Mouse (Mus musculus): ENCODE data around the gene Dffa. TPM values are rescaled to one million over a fixed set of nuclear protein-coding genes. Genes with fewer than 3 reads are reported as not detected.
"Not testable (repeated sequence)": the region's sequence is repeated elsewhere in the genome, so short reads cannot be mapped to it uniquely, and the experiment has no call there.

Gene Dffa
- polyA plus RNA-seq, 1 experiment from 2014 or later: 25.7 TPM

- DNase-seq (ENCODE audit: low spot score) (no peak), ATAC-seq (ENCODE audit: insufficient number of reproducible peaks, low FRiP score, low TSS enrichment, low read depth) (no peak)
- Histone ChIP-seq H3K27me3 (ENCODE audit: control insufficient read depth, insufficient read depth, low read length) (no peaks in the 10 kb centered on the region), H3K36me3 (ENCODE audit: control insufficient read depth, insufficient read depth, low read length) (peaks cover 2% of the 10 kb centered on the region; the same call in 1 of the 2 replicates), H3K9me3 (ENCODE audit: control insufficient read depth, low read length) (no peaks in the 10 kb centered on the region), H3K4me1 (ENCODE audit: control insufficient read depth, insufficient read depth, low read length) (no peaks in the 10 kb centered on the region), H3K4me3 (ENCODE audit: low read depth, low read length) (no peak overlapping the region), H3K9ac (ENCODE audit: low read length) (no peak overlapping the region), H3K4me2 (ENCODE audit: low read depth, severe bottlenecking) (no peak overlapping the region), H3K27ac (replicated peaks; ENCODE audit: low read depth, low read length) (no peak overlapping the region)
- WGBS: 91% methylated on average over 8 of the region's 8 CpGs
Measured at GRCm38 (mm10) chr4:149080111-149080510, 23.8 kb upstream of the Dffa start.

DNA sequence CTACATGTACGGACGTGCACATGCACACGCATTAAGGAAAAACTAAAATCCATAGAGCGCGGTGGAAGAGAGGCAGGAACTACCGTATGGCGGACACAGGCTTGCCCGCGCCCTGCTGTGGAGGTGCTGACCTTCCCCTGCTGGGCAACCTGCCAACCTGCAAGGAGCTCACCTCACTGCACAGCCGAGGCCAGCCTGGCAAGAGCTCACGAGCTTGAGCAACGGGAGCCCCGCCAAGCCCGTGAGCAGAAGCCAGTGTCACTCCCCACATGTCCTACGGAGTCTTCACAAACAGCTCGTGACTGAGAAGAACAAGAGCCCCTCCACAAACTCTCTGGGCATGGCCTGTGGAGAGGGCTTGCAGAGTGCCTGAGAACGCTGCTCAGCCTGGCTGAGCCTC, 22.4 kb upstream of the Dffa start:
- WGBS: 86% methylated on average over 17 of the region's 17 CpGs
- no peak overlapping the region for H3K4me3 ChIP-seq (ENCODE audit: low read depth, low read length)
- H3K27me3 ChIP-seq (ENCODE audit: control insufficient read depth, insufficient read depth, low read length): no peaks in the 10 kb centered on the region
- H3K27ac ChIP-seq (replicated peaks; ENCODE audit: low read depth, low read length): no peak overlapping the region
- H3K36me3 ChIP-seq (ENCODE audit: control insufficient read depth, insufficient read depth, low read length): no peaks in the 10 kb centered on the region
- no peak overlapping the region for H3K4me2 ChIP-seq (ENCODE audit: low read depth, severe bottlenecking)
- DNase-seq (ENCODE audit: low spot score) (no peak), ATAC-seq (ENCODE audit: insufficient number of reproducible peaks, low FRiP score, low TSS enrichment, low read depth) (no peak)
- no peaks in the 10 kb centered on the region for H3K9me3 ChIP-seq (ENCODE audit: control insufficient read depth, low read length)
- no peaks in the 10 kb centered on the region for H3K4me1 ChIP-seq (ENCODE audit: control insufficient read depth, insufficient read depth, low read length)
- no peak overlapping the region for H3K9ac ChIP-seq (ENCODE audit: low read length)

GRCm38 (mm10) chr4:149085381-149085780, 18.6 kb upstream of the Dffa start:
- no peaks in the 10 kb centered on the region for H3K4me1 ChIP-seq (ENCODE audit: control insufficient read depth, insufficient read depth, low read length)
- H3K4me2 ChIP-seq (ENCODE audit: low read depth, severe bottlenecking): no peak overlapping the region
- no peak overlapping the region for H3K4me3 ChIP-seq (ENCODE audit: low read depth, low read length)
- WGBS: 79% methylated on average over 5 of the region's 5 CpGs
- no peak overlapping the region for H3K9ac ChIP-seq (ENCODE audit: low read length)
- H3K27me3 ChIP-seq (ENCODE audit: control insufficient read depth, insufficient read depth, low read length): no peaks in the 10 kb centered on the region
- no peak for ATAC-seq (ENCODE audit: insufficient number of reproducible peaks, low FRiP score, low TSS enrichment, low read depth)
- no peaks in the 10 kb centered on the region for H3K9me3 ChIP-seq (ENCODE audit: control insufficient read depth, low read length)
- H3K36me3 ChIP-seq (ENCODE audit: control insufficient read depth, insufficient read depth, low read length): no peaks in the 10 kb centered on the region
- H3K27ac ChIP-seq (replicated peaks; ENCODE audit: low read depth, low read length): no peak overlapping the region
- DNase-seq (ENCODE audit: low spot score): no peak

DNA sequence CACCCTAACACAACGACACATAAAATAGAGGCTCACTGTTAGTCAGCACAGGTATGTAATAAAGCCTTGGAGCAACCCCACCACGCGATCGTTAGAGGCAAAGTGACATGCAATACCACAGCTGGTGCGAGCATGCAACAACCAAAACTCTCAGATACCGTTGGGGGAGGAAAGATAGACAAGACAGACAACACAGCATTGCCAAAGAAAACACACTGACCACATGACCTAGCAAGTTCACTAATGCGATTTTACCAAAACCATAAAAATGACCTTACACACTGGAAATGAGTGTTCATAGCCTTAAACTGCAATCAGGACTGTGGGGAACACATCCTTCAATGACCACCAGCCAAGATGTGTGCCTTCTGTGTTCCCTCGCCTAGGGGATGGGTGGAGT, 12.6 kb upstream of the Dffa start:
- 86% methylated on average over 8 of the region's 8 CpGs for WGBS

GRCm38 (mm10) chr4:149097956-149098355, 6.0 kb upstream of the Dffa start:
- Histone ChIP-seq H3K9me3 (ENCODE audit: control insufficient read depth, low read length) (no peaks in the 10 kb centered on the region), H3K9ac (ENCODE audit: low read length) (no peak overlapping the region), H3K27me3 (ENCODE audit: control insufficient read depth, insufficient read depth, low read length) (no peaks in the 10 kb centered on the region), H3K4me2 (ENCODE audit: low read depth, severe bottlenecking) (peak overlapping the region; percentile 85), H3K27ac (replicated peaks; ENCODE audit: low read depth, low read length) (no peak overlapping the region), H3K36me3 (ENCODE audit: control insufficient read depth, insufficient read depth, low read length) (peaks cover 3% of the 10 kb centered on the region; the same call in 1 of the 2 replicates), H3K4me1 (ENCODE audit: control insufficient read depth, insufficient read depth, low read length) (peaks cover 7% of the 10 kb centered on the region; the same call in 1 of the 2 replicates), H3K4me3 (ENCODE audit: low read depth, low read length) (no peak overlapping the region; the same call in 1 of the 2 replicates)
- no peak for DNase-seq (ENCODE audit: low spot score)
- WGBS: 77% methylated on average over 3 of the region's 3 CpGs
- no peak for ATAC-seq (ENCODE audit: insufficient number of reproducible peaks, low FRiP score, low TSS enrichment, low read depth)

More for the DNA sequence above, 12.6 kb upstream of the Dffa start:
- no peak overlapping the region for H3K9ac ChIP-seq (ENCODE audit: low read length)
- H3K9me3 ChIP-seq (ENCODE audit: control insufficient read depth, low read length): no peaks in the 10 kb centered on the region
- no peaks in the 10 kb centered on the region for H3K27me3 ChIP-seq (ENCODE audit: control insufficient read depth, insufficient read depth, low read length)
- DNase-seq (ENCODE audit: low spot score): no peak
- no peak overlapping the region for H3K4me3 ChIP-seq (ENCODE audit: low read depth, low read length)
- H3K36me3 ChIP-seq (ENCODE audit: control insufficient read depth, insufficient read depth, low read length): peaks cover 3% of the 10 kb centered on the region; the same call in 1 of the 2 replicates
- no peak overlapping the region for H3K4me2 ChIP-seq (ENCODE audit: low read depth, severe bottlenecking)
- no peaks in the 10 kb centered on the region for H3K4me1 ChIP-seq (ENCODE audit: control insufficient read depth, insufficient read depth, low read length)
- no peak for ATAC-seq (ENCODE audit: insufficient number of reproducible peaks, low FRiP score, low TSS enrichment, low read depth)
- no peak overlapping the region for H3K27ac ChIP-seq (replicated peaks; ENCODE audit: low read depth, low read length)

DNA sequence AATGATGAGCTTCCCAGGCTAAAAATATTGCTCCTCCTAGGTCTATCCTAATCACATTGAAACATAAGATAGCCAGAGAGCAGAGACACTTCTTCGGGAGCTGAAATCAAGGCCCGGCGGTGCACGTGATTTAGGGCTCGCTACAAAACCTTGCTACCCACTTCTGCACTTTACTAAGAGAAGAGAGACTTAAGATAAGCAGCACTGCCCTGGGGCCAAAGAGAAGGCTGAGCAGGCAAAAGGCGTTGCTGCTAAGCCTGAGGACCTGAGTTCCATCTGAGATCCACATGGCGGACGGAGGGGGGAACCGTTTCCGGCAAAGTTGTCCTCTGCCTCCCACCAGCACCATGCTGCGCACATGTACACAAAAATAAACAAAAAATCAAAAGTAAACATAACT, 5.4 kb upstream of the Dffa start:
- Histone ChIP-seq H3K4me3 (ENCODE audit: low read depth, low read length) (peak overlapping the region; percentile 96), H3K27me3 (ENCODE audit: control insufficient read depth, insufficient read depth, low read length) (no peaks in the 10 kb centered on the region), H3K36me3 (ENCODE audit: control insufficient read depth, insufficient read depth, low read length) (peaks cover 3% of the 10 kb centered on the region; the same call in 1 of the 2 replicates), H3K27ac (replicated peaks; ENCODE audit: low read depth, low read length) (no peak overlapping the region), H3K4me1 (ENCODE audit: control insufficient read depth, insufficient read depth, low read length) (peaks cover 7% of the 10 kb centered on the region; the same call in 1 of the 2 replicates), H3K9ac (ENCODE audit: low read length) (peak overlapping the region; percentile 81), H3K9me3 (ENCODE audit: control insufficient read depth, low read length) (no peaks in the 10 kb centered on the region), H3K4me2 (ENCODE audit: low read depth, severe bottlenecking) (peak overlapping the region; percentile 85)
- DNase-seq (ENCODE audit: low spot score): no peak
- WGBS: 16% methylated on average over 11 of the region's 11 CpGs
- ATAC-seq (ENCODE audit: insufficient number of reproducible peaks, low FRiP score, low TSS enrichment, low read depth): no peak

DNA sequence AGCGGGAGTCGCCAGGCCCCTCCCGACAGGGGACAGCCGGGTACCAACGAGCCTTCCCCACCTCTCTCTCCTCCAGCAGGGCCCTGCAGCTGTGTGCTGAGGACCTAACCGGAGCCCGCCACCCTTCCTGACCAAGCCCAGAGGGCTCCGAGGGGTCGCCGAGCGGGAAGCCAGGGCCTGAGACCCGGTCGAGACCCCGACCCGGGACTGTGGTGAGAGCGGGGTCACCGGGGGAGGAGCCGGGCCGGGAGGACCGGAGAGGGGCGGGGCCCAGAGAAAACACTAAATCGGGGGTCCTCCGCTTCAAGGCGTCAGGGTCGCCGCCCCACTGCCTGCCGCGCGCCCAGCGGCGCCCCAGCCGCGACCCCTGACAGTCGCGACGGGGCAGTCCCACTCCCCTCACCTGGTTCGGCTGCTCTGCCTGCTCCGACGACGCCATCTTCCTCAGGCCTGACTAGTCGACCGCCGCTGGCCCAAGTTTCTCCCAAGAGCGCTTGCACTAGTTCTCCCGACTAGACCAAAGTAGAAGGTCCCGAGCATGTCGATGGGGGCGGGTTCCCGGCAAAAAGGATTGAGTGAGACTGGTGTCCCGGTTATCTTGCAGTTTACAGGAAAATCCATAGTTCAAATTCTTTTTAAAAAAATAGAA, 4.5 kb upstream of the Dffa start, which contains the start of gene Pex14:
Gene Pex14 (minus strand): TSS at position 508 of the 649 bp plus-strand sequence.
- DNase-seq (ENCODE audit: low spot score): peak; percentile 92

DNA sequence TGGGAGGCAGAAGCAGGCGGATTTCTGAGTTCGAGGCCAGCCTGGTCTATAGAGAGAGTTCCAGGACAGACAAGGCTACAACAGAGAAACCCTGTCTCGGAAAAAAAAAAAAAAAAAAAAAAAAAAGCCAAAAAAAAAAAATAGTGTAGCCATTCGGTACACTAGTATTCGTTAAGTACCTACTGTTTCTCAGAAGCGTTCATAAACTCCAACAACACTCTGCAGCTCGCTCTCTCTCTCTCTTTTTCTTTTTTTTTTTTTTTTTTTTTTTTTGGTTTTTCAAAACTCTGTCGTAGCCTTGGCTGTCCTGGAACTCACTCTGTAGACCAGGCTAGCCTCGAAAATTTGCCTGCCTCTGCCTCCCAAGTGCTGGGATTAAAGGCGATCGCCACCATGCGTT, 3.5 kb upstream of the Dffa start:
- WGBS: 87% methylated on average over 12 of the region's 12 CpGs

More for the DNA sequence above, 4.5 kb upstream of the Dffa start, which contains the start of gene Pex14:
- Histone ChIP-seq H3K36me3 (ENCODE audit: control insufficient read depth, insufficient read depth, low read length) (no peaks in the 10 kb centered on the region), H3K4me3 (ENCODE audit: low read depth, low read length) (peak within 1 kb of the TSS; percentile 96), H3K4me1 (ENCODE audit: control insufficient read depth, insufficient read depth, low read length) (peaks cover 7% of the 10 kb centered on the region; the same call in 1 of the 2 replicates), H3K4me2 (ENCODE audit: low read depth, severe bottlenecking) (peak within 1 kb of the TSS; percentile 85), H3K9ac (ENCODE audit: low read length) (peak within 1 kb of the TSS; percentile 81), H3K27ac (replicated peaks; ENCODE audit: low read depth, low read length) (0 out of 2 replicates have a peak within 1 kb of the TSS, but pooled peaks have one; percentile 30), H3K9me3 (ENCODE audit: control insufficient read depth, low read length) (no peaks in the 10 kb centered on the region), H3K27me3 (ENCODE audit: control insufficient read depth, insufficient read depth, low read length) (no peaks in the 10 kb centered on the region)
- peak; percentile 61 for ATAC-seq (ENCODE audit: insufficient number of reproducible peaks, low FRiP score, low TSS enrichment, low read depth)
- WGBS: under 1% methylated on average over 50 of the region's 50 CpGs

More for the DNA sequence above, 3.5 kb upstream of the Dffa start:
- not testable (repeated sequence) for DNase-seq (ENCODE audit: low spot score); H3K27ac ChIP-seq (replicated peaks; ENCODE audit: low read depth, low read length); H3K27me3 ChIP-seq (ENCODE audit: control insufficient read depth, insufficient read depth, low read length); ATAC-seq (ENCODE audit: insufficient number of reproducible peaks, low FRiP score, low TSS enrichment, low read depth); H3K4me2 ChIP-seq (ENCODE audit: low read depth, severe bottlenecking); H3K9ac ChIP-seq (ENCODE audit: low read length); H3K4me3 ChIP-seq (ENCODE audit: low read depth, low read length); H3K36me3 ChIP-seq (ENCODE audit: control insufficient read depth, insufficient read depth, low read length); H3K4me1 ChIP-seq (ENCODE audit: control insufficient read depth, insufficient read depth, low read length); H3K9me3 ChIP-seq (ENCODE audit: control insufficient read depth, low read length)

All from limb, embryonic 11.5 days (tissue).